Mouse (Mus musculus): Measurements from ENCODE around the gene Susd2. TPM values are rescaled to one million over a fixed set of nuclear protein-coding genes. Genes with fewer than 3 reads are reported as not detected.

The Susd2 gene
- polyA plus RNA-seq, 1 experiment from 2014 or later: 2.5 TPM

DNA sequence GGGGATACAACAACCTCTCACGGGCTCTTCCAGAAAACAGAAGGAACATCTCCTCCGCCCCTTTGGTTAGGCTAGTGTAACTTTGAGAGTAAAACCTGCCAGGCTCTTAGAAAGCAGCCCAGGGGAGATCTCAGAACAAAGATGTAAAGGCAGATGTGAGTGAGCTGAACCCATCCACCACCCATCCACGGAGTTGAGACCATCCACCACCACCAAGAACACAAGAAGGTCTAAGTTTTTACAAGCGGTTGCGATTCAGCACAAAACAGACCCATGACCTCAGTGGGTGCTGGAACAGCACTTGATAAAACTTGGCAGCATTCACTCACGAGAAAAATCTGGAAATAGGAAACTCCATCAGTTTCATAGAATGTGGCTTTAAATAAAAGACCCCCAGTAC is 17.9 kb downstream of the Susd2 start:
- ATAC-seq (ENCODE audit: low FRiP score, low TSS enrichment) (no peak), DNase-seq (no peak)
- H3K9ac ChIP-seq (replicated peaks; ENCODE audit: low read length): no peak overlapping the region
- H3K36me3 ChIP-seq (ENCODE audit: control insufficient read depth, insufficient read depth, low read length): no peaks in the 10 kb centered on the region
- WGBS: 71% methylated on average over 6 of the region's 6 CpGs
- no peaks in the 10 kb centered on the region for H3K27me3 ChIP-seq (ENCODE audit: control insufficient read depth, insufficient read depth, low read length)
- no peaks in the 10 kb centered on the region for H3K9me3 ChIP-seq (ENCODE audit: control insufficient read depth, low read length)
- H3K4me2 ChIP-seq (ENCODE audit: low read length): no peak overlapping the region
- H3K27ac ChIP-seq (replicated peaks; ENCODE audit: low read depth, low read length): no peak overlapping the region
- H3K4me3 ChIP-seq (replicated peaks; ENCODE audit: low read depth, low read length): no peak overlapping the region
- H3K4me1 ChIP-seq (ENCODE audit: control insufficient read depth, insufficient read depth, low read length): no peaks in the 10 kb centered on the region

GRCm38 (mm10) chr10:75620818-75621217 is 23.0 kb downstream of the Susd2 start:
- no peak overlapping the region for H3K9ac ChIP-seq (replicated peaks; ENCODE audit: low read length)
- no peak for ATAC-seq (ENCODE audit: low FRiP score, low TSS enrichment)
- H3K4me2 ChIP-seq (ENCODE audit: low read length): no peak overlapping the region
- 56% methylated on average over 3 of the region's 3 CpGs for WGBS
- no peaks in the 10 kb centered on the region for H3K9me3 ChIP-seq (ENCODE audit: control insufficient read depth, low read length)
- H3K27ac ChIP-seq (replicated peaks; ENCODE audit: low read depth, low read length): no peak overlapping the region
- H3K4me1 ChIP-seq (ENCODE audit: control insufficient read depth, insufficient read depth, low read length): no peaks in the 10 kb centered on the region
- no peaks in the 10 kb centered on the region for H3K27me3 ChIP-seq (ENCODE audit: control insufficient read depth, insufficient read depth, low read length)
- H3K4me3 ChIP-seq (replicated peaks; ENCODE audit: low read depth, low read length): no peak overlapping the region
- DNase-seq: no peak
- H3K36me3 ChIP-seq (ENCODE audit: control insufficient read depth, insufficient read depth, low read length): no peaks in the 10 kb centered on the region

DNA sequence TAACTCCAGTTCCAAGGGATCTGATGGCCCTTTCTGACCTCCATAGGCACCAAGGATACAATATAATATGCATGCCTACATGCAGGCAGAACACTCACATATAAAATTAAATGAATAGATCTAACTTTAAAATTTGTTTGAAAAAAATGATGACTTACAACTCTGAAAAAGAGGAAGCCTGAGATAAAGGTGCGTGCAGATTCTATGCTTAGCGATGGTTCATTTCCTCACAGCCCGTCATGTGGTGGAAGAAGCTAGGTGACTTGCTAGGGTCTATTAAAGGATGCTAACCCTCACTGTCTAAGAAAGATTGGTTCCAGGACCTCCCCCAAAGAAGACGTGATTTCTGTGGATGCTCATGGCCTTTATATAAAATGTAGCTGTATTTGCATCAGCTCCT is 27.8 kb downstream of the Susd2 start:
- Histone ChIP-seq H3K4me3 (replicated peaks; ENCODE audit: low read depth, low read length) (no peak overlapping the region), H3K4me1 (ENCODE audit: control insufficient read depth, insufficient read depth, low read length) (no peaks in the 10 kb centered on the region), H3K9me3 (ENCODE audit: control insufficient read depth, low read length) (no peaks in the 10 kb centered on the region), H3K36me3 (ENCODE audit: control insufficient read depth, insufficient read depth, low read length) (no peaks in the 10 kb centered on the region), H3K9ac (replicated peaks; ENCODE audit: low read length) (no peak overlapping the region), H3K4me2 (ENCODE audit: low read length) (no peak overlapping the region), H3K27ac (replicated peaks; ENCODE audit: low read depth, low read length) (no peak overlapping the region), H3K27me3 (ENCODE audit: control insufficient read depth, insufficient read depth, low read length) (no peaks in the 10 kb centered on the region)
- 92% methylated on average over 4 of the region's 4 CpGs for WGBS
- DNase-seq: no peak
- ATAC-seq (ENCODE audit: low FRiP score, low TSS enrichment): no peak

GRCm38 (mm10) chr10:75610486-75610885 is 33.3 kb downstream of the Susd2 start:
- no peak for DNase-seq
- Histone ChIP-seq H3K4me3 (replicated peaks; ENCODE audit: low read depth, low read length) (no peak overlapping the region), H3K4me1 (ENCODE audit: control insufficient read depth, insufficient read depth, low read length) (no peaks in the 10 kb centered on the region), H3K4me2 (ENCODE audit: low read length) (no peak overlapping the region), H3K36me3 (ENCODE audit: control insufficient read depth, insufficient read depth, low read length) (no peaks in the 10 kb centered on the region), H3K27ac (replicated peaks; ENCODE audit: low read depth, low read length) (no peak overlapping the region), H3K9ac (replicated peaks; ENCODE audit: low read length) (no peak overlapping the region), H3K27me3 (ENCODE audit: control insufficient read depth, insufficient read depth, low read length) (no peaks in the 10 kb centered on the region), H3K9me3 (ENCODE audit: control insufficient read depth, low read length) (no peaks in the 10 kb centered on the region)
- ATAC-seq (ENCODE audit: low FRiP score, low TSS enrichment): no peak
- 58% methylated on average over 7 of the region's 7 CpGs for WGBS

DNA sequence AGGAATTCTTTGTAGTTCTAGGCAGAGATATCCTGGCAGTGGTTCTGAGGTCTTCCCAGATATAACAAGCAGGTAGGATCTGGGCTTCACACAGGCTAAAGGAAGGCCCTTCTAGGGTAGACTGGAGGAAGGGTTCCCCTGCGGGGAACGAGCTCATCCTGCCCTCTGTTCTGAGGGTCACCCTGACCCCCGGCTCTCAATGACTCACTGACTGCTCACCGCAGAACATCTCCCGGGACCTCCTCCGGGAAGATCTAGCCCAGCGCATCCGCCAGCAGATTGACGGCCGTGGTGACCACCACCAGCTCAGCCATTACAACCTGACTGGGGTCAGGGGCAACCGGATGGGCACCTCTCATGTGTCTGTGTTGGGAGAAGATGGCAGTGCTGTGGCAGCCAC is 34.8 kb downstream of the Susd2 start:
- H3K9ac ChIP-seq (replicated peaks; ENCODE audit: low read length): no peak overlapping the region
- no peak overlapping the region for H3K4me3 ChIP-seq (replicated peaks; ENCODE audit: low read depth, low read length)
- H3K9me3 ChIP-seq (ENCODE audit: control insufficient read depth, low read length): no peaks in the 10 kb centered on the region
- WGBS: 94% methylated on average over 11 of the region's 11 CpGs
- H3K27me3 ChIP-seq (ENCODE audit: control insufficient read depth, insufficient read depth, low read length): no peaks in the 10 kb centered on the region
- DNase-seq: no peak
- H3K27ac ChIP-seq (replicated peaks; ENCODE audit: low read depth, low read length): no peak overlapping the region
- no peaks in the 10 kb centered on the region for H3K36me3 ChIP-seq (ENCODE audit: control insufficient read depth, insufficient read depth, low read length)
- no peak for ATAC-seq (ENCODE audit: low FRiP score, low TSS enrichment)
- H3K4me2 ChIP-seq (ENCODE audit: low read length): no peak overlapping the region
- H3K4me1 ChIP-seq (ENCODE audit: control insufficient read depth, insufficient read depth, low read length): no peaks in the 10 kb centered on the region

GRCm38 (mm10) chr10:75607253-75607652 is 36.6 kb downstream of the Susd2 start:
- no peak for ATAC-seq (ENCODE audit: low FRiP score, low TSS enrichment)
- H3K4me1 ChIP-seq (ENCODE audit: control insufficient read depth, insufficient read depth, low read length): no peaks in the 10 kb centered on the region
- H3K27me3 ChIP-seq (ENCODE audit: control insufficient read depth, insufficient read depth, low read length): no peaks in the 10 kb centered on the region
- no peak for DNase-seq
- H3K9ac ChIP-seq (replicated peaks; ENCODE audit: low read length): no peak overlapping the region
- no peak overlapping the region for H3K4me3 ChIP-seq (replicated peaks; ENCODE audit: low read depth, low read length)
- no peaks in the 10 kb centered on the region for H3K9me3 ChIP-seq (ENCODE audit: control insufficient read depth, low read length)
- no peak overlapping the region for H3K27ac ChIP-seq (replicated peaks; ENCODE audit: low read depth, low read length)
- H3K36me3 ChIP-seq (ENCODE audit: control insufficient read depth, insufficient read depth, low read length): no peaks in the 10 kb centered on the region
- no peak overlapping the region for H3K4me2 ChIP-seq (ENCODE audit: low read length)
- WGBS: 89% methylated on average over 4 of the region's 4 CpGs

GRCm38 (mm10) chr10:75605162-75605846 is 38.5 kb downstream of the Susd2 start:
- Histone ChIP-seq H3K4me3 (replicated peaks; ENCODE audit: low read depth, low read length) (no peak overlapping the region), H3K4me2 (ENCODE audit: low read length) (no peak overlapping the region), H3K9me3 (ENCODE audit: control insufficient read depth, low read length) (no peaks in the 10 kb centered on the region), H3K36me3 (ENCODE audit: control insufficient read depth, insufficient read depth, low read length) (no peaks in the 10 kb centered on the region), H3K4me1 (ENCODE audit: control insufficient read depth, insufficient read depth, low read length) (no peaks in the 10 kb centered on the region), H3K9ac (replicated peaks; ENCODE audit: low read length) (no peak overlapping the region), H3K27me3 (ENCODE audit: control insufficient read depth, insufficient read depth, low read length) (no peaks in the 10 kb centered on the region), H3K27ac (replicated peaks; ENCODE audit: low read depth, low read length) (no peak overlapping the region)
- WGBS: 47% methylated on average over 11 of the region's 11 CpGs
- DNase-seq: no peak
- ATAC-seq (ENCODE audit: low FRiP score, low TSS enrichment): no peak

GRCm38 (mm10) chr10:75600189-75600730 is 43.5 kb downstream of the Susd2 start:
- H3K9ac ChIP-seq (replicated peaks; ENCODE audit: low read length): no peak overlapping the region
- no peaks in the 10 kb centered on the region for H3K4me1 ChIP-seq (ENCODE audit: control insufficient read depth, insufficient read depth, low read length)
- ATAC-seq (ENCODE audit: low FRiP score, low TSS enrichment): no peak
- no peak overlapping the region for H3K27ac ChIP-seq (replicated peaks; ENCODE audit: low read depth, low read length)
- no peak for DNase-seq
- H3K4me2 ChIP-seq (ENCODE audit: low read length): no peak overlapping the region
- 86% methylated on average over 7 of the region's 7 CpGs for WGBS
- H3K4me3 ChIP-seq (replicated peaks; ENCODE audit: low read depth, low read length): no peak overlapping the region
- no peaks in the 10 kb centered on the region for H3K36me3 ChIP-seq (ENCODE audit: control insufficient read depth, insufficient read depth, low read length)
- no peaks in the 10 kb centered on the region for H3K27me3 ChIP-seq (ENCODE audit: control insufficient read depth, insufficient read depth, low read length)
- 0 out of 2 replicates have a peak, but pooled peaks cover 5% of the 10 kb centered on the region for H3K9me3 ChIP-seq (ENCODE audit: control insufficient read depth, low read length)

GRCm38 (mm10) chr10:75595981-75596380 is 47.8 kb downstream of the Susd2 start:
- no peak overlapping the region for H3K9ac ChIP-seq (replicated peaks; ENCODE audit: low read length)
- WGBS: 87% methylated on average over 8 of the region's 8 CpGs
- no peaks in the 10 kb centered on the region for H3K36me3 ChIP-seq (ENCODE audit: control insufficient read depth, insufficient read depth, low read length)
- no peaks in the 10 kb centered on the region for H3K4me1 ChIP-seq (ENCODE audit: control insufficient read depth, insufficient read depth, low read length)
- ATAC-seq (ENCODE audit: low FRiP score, low TSS enrichment): no peak
- no peak overlapping the region for H3K4me2 ChIP-seq (ENCODE audit: low read length)
- no peak overlapping the region for H3K27ac ChIP-seq (replicated peaks; ENCODE audit: low read depth, low read length)
- H3K27me3 ChIP-seq (ENCODE audit: control insufficient read depth, insufficient read depth, low read length): no peaks in the 10 kb centered on the region
- H3K9me3 ChIP-seq (ENCODE audit: control insufficient read depth, low read length): 0 out of 2 replicates have a peak, but pooled peaks cover 5% of the 10 kb centered on the region
- no peak for DNase-seq
- no peak overlapping the region for H3K4me3 ChIP-seq (replicated peaks; ENCODE audit: low read depth, low read length)
